Mouse (Mus musculus) left cerebral cortex, adult 11 months (tissue): Measurements from ENCODE around the gene Sh3bp2.

ENCODE experiments used
- DNase-seq: peaks from one replicate; pipeline ENCODE4 v3.0.0; 2022; ENCODE audit warnings: low spot score

Sh3bp2 gene

GRCm38 (mm10) chr5:34525663-34526476 lies at the start of gene Sh3bp2:
TSS of gene Sh3bp2 (plus strand) at chr5:34525838.
- DNase-seq: peak; percentile 79

- no peak for DNase-seq
Measured at GRCm38 (mm10) chr5:34480926-34481325, 44.7 kb upstream of the Sh3bp2 start.

GRCm38 (mm10) chr5:34485731-34486130 lies 39.9 kb upstream of the Sh3bp2 start:
- DNase-seq: no peak

- DNase-seq: peak; percentile 28
Measured at GRCm38 (mm10) chr5:34487320-34488090, 38.1 kb upstream of the Sh3bp2 start.

DNA sequence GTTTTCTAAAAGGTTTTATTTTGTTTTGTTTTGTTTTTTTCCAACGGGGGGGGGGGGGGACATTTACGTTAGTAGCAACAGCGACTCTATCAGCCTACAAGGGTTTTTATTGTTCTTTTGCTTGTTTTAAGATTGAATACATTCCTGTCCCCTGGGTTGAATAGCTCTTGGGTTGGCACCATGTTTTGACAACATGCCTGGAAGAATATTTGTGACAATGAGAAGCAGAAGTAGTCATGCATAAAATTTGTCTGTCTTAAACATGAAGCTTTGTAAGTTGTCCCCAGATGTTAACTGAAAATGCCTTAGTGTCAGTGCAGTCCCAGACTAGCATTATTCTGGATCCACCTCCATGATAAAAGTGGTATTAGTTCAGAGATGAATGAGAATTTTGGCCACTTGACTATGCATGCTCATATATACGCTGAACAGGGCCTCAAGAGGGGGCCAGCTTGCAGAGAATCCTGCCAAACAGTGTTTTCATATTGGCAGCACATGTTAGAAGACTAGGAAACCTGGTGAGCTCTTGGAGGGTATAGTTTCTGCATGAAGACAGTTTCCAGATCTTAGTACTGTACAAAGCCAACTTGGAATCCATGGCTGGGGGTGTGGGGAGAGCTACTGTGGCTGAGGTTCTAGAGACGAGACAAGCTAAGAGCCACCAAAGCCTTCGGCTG lies 36.8 kb upstream of the Sh3bp2 start:
- DNase-seq: no peak

DNA sequence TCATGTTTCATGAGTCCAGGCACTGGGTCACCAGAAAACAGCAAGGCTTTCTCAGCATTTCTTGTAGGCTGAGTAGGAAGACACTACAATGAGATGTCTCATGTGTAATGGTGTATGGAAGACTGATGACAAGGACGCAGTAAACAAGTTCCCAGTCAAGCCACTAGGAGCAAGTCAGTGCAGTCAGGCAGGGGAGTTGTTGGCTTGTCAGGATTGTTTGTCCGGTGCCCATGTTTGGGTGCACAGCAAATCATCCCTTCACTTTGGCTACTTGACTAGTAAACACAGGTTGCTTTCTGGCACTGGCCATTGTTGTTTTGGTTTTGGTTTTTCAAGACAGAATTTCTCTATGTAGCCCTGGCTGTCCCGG lies 36.2 kb upstream of the Sh3bp2 start:
- DNase-seq: no peak

- no peak for DNase-seq
Measured at GRCm38 (mm10) chr5:34496745-34497144, 28.9 kb upstream of the Sh3bp2 start.

- DNase-seq: no peak
Measured at GRCm38 (mm10) chr5:34500886-34501285, 24.8 kb upstream of the Sh3bp2 start.

DNA sequence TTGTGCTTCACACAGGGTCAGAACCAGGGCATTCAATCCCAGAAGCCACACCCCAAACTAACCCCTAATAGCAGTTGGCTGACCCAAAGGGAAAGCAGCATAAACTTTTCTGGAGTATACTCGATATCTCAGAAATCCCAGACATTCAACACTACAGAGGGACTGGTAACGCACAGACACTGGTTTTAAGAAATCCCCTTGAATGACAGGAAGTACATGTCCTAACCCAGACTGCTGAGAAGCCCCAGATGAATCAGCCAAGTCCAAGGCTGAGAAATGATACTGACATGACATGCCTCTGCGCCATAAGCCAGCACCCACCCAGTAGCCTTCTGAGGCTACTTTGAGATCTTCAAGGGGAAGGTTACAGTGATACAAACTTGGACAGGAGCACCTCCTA lies 24.1 kb upstream of the Sh3bp2 start:
- DNase-seq: no peak

- DNase-seq: no peak
Measured at GRCm38 (mm10) chr5:34502411-34502810, 23.2 kb upstream of the Sh3bp2 start.

DNA sequence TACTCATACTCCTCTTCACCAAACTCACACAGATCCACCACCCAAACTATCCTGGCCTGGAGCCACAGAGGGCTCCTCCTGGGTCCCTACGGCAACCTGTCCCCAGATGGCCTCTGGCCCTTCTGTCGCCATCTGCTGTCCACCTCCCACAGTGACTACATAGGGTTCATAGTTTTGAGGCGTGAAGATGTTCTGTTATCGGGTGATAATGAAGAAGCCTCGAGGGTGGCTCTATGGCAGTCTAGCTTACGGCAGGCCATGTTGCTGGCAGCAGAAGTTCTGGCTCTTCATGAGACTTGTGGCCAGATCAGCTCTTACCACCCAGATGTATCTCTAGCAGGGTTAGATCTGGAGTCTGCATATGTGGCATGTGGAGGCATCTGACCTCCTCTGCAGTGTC lies 22.8 kb upstream of the Sh3bp2 start:
- no peak for DNase-seq

DNA sequence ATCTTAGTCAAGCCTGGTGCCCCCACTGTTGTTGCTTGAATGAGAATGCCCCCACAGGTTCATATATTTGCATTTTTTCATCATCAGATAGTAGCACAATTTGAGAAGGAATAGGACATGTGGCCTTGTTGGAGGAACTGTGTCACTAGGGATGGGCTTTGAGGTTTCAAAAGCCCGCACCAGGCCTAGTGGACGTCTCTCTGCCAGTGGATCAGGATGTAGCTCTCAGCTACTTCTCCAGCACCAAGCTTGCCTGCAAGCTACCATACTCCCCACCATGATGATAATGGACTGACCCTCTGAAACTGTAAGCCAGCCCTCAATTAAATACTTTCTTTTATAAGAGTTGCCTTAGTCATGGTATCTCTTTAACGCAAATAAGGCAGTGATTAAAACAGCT lies 13.2 kb upstream of the Sh3bp2 start:
- no peak for DNase-seq

GRCm38 (mm10) chr5:34513466-34514217 lies 12.0 kb upstream of the Sh3bp2 start, which contains the start of gene Tnip2:
TSS of gene Tnip2 (minus strand) at chr5:34513991.
- DNase-seq: peak; percentile 92

- DNase-seq: no peak
Measured at GRCm38 (mm10) chr5:34514218-34514566, 11.4 kb upstream of the Sh3bp2 start.

GRCm38 (mm10) chr5:34515096-34515495 lies 10.5 kb upstream of the Sh3bp2 start:
- DNase-seq: no peak

GRCm38 (mm10) chr5:34517913-34518312 lies 7.7 kb upstream of the Sh3bp2 start:
- peak; percentile 68 for DNase-seq

GRCm38 (mm10) chr5:34519389-34519910 lies 6.2 kb upstream of the Sh3bp2 start:
- no peak for DNase-seq

DNA sequence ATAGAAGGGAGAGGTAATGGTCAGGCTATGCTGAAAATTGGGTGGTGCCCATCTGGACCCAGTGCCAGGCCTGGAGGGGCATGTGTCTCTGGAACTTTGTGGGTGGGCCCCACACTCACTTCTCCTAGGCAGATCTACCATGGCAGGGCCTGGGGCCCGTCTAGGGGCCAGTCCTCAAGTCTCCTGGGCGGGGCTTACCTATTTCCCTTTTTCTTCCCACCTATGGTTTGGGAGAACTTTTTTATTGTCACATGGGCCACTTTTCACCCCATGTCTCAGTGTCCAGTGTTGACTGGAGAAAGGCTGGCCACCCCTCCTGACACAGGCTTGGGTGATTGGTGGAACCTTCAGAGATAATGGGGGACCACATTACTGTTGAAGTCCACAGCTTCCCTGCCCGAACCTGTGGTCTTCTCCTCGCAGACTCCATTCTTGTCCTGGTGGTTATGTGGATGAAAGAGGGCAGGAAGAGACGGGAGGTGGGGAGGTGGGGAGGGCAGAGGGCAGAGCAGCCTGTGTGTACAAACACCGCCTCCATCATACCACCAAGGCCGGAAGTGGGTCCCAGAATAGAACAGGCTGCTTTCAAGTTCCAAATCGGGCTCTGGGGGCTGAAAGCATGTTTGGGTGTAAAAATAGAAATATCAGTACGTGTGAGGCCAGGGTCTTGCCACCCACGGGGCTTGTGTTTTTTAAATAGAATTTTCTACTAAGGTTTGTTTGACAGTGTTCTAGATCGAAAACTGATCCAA lies 5.0 kb upstream of the Sh3bp2 start:
- no peak for DNase-seq

DNA sequence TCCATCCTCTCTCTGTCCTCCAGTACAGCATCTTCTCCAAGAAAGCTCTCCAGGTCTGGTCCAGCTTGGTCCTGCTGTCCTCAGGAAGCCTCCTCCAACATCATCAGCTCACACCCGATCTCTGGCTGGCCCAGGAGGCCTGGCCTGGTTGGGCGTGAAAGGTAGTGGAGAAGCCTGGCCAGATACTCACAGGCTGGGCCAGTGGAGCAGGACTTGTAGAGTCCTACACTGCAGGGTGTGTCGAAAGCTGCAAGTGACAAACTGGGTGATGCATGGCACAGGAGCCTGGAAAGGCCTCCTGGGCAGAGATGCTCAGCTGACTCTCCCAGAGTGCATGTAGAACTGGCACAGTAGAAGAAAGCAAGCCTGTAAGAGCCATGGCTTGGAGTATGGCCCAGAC lies 4.3 kb upstream of the Sh3bp2 start:
- DNase-seq: no peak

GRCm38 (mm10) chr5:34523958-34524485 lies 1.6 kb upstream of the Sh3bp2 start:
- no peak for DNase-seq

GRCm38 (mm10) chr5:34524511-34524910 lies 1.1 kb upstream of the Sh3bp2 start:
- DNase-seq: no peak
